Mouse (Mus musculus) hindlimb bud, embryonic 11.5 days (tissue): ENCODE measurements around the gene Snx25.

Experiments used
- DNase-seq: peaks from one replicate; pipeline ENCODE4 v3.0.0-alpha.2; 2012; ENCODE audit warnings: low read depth, low spot score; ENCODE audit errors: extremely low spot score

The Snx25 gene

GRCm38 (mm10) chr8:46022203-46022602, 129.8 kb downstream of the Snx25 start:
- DNase-seq: no peak

GRCm38 (mm10) chr8:46010746-46011680, 140.9 kb downstream of the Snx25 start:
- DNase-seq: no peak

- no peak for DNase-seq
These were observed 141.7 kb downstream of the Snx25 start for GRCm38 (mm10) chr8:46010306-46010705.

- DNase-seq: no peak
These were observed 144.8 kb downstream of the Snx25 start for GRCm38 (mm10) chr8:46007050-46007672.

GRCm38 (mm10) chr8:46005596-46005995, 146.4 kb downstream of the Snx25 start, which contains the start of gene Ankrd37:
Gene Ankrd37 (minus strand): TSS chr8:46005707.
- DNase-seq: no peak

- DNase-seq: peak; percentile 90
These were observed 151.9 kb downstream of the Snx25 start for GRCm38 (mm10) chr8:45999784-46000705.

- no peak for DNase-seq
These were observed 152.7 kb downstream of the Snx25 start, which contains the start of gene Lrp2bp for GRCm38 (mm10) chr8:45999138-45999783. Gene Lrp2bp (plus strand): TSS chr8:45999303.

- no peak for DNase-seq
These were observed 153.7 kb downstream of the Snx25 start for GRCm38 (mm10) chr8:45998228-45998627.

GRCm38 (mm10) chr8:45995576-45995975, 156.4 kb downstream of the Snx25 start:
- no peak for DNase-seq

- no peak for DNase-seq
These were observed 157.8 kb downstream of the Snx25 start for GRCm38 (mm10) chr8:45994111-45994510.

GRCm38 (mm10) chr8:45990631-45991310, 161.2 kb downstream of the Snx25 start:
- DNase-seq: no peak

GRCm38 (mm10) chr8:45988189-45988588, 163.8 kb downstream of the Snx25 start:
- DNase-seq: no peak

- DNase-seq: no peak
These were observed 165.3 kb downstream of the Snx25 start for GRCm38 (mm10) chr8:45986665-45987064.
